Mouse (Mus musculus): ENCODE results near the gene Slco3a1. TPM values are rescaled to one million over a fixed set of nuclear protein-coding genes. Genes with fewer than 3 reads are reported as not detected.

Gene Slco3a1
- total and polyA plus RNA-seq, 3 experiments: 0.04 to 0.35 TPM; not detected in 1

DNA sequence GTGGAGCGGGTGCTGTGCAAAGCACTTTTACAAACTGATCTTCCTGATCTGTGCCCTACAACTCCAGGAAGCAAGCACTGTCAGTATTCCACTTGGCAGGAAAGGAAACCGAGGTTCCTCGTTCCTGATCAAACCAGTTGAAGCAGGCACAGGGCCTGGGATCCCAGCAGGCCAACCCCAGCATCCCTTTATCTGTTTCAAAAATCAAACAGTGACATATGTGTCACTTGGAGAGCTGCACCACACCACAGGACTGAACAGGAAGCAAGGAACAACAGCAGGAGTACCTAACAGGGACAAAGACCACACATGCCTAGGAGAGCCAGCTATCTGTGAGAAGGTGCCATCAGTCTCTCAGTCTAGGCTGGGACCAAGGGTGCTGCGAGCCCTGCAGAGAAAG lies 32.3 kb downstream of the Slco3a1 start:
- in situ Hi-C loops (cut with MboI; ENCODE audit: low pct_ligation_motif_present, low pct_unique_long_range_greater_than_20kb, low sequenced_read_pairs): no loop called here
- no peak overlapping the region for H3K4me2 ChIP-seq (ENCODE audit: insufficient read depth, low read depth, poor library complexity, severe bottlenecking)
- no peaks in the 10 kb centered on the region for H3K27me3 ChIP-seq (replicated peaks)
- no peak for DNase-seq (ENCODE audit: extremely low read depth)
- no peak for TF ChIP-seq HCFC1 (IDR thresholded peaks at IDR 0.05; ENCODE audit: low read depth, low read length)
- no peak for TF ChIP-seq KAT2A (IDR thresholded peaks at IDR 0.05; ENCODE audit: insufficient replicate concordance, low read length)
- no peak for TF ChIP-seq ZMIZ1 (IDR thresholded peaks at IDR 0.05; ENCODE audit: low read depth, low read length)
- no peak for TF ChIP-seq RAD21 (IDR thresholded peaks at IDR 0.05; ENCODE audit: low read depth, low read length)
- TF ChIP-seq MAX (IDR thresholded peaks at IDR 0.05; ENCODE audit: low read length): no peak
- no peak for TF ChIP-seq RCOR1 (conservative IDR thresholded peaks at IDR 0.05; ENCODE audit: low read depth, low read length)
- no peak for TF ChIP-seq ZKSCAN1 (IDR thresholded peaks at IDR 0.05; ENCODE audit: borderline replicate concordance, low read depth, low read length)
- TF ChIP-seq ZC3H11A (IDR thresholded peaks at IDR 0.05; ENCODE audit: low read depth, low read length): no peak
- TF ChIP-seq IRF4 (IDR thresholded peaks at IDR 0.05; ENCODE audit: low read depth, low read length): no peak
- no peak for TF ChIP-seq MAZ (IDR thresholded peaks at IDR 0.05; ENCODE audit: low read depth, low read length)
- no peak for TF ChIP-seq CHD1 (IDR thresholded peaks at IDR 0.05; ENCODE audit: low read depth, low read length)
- no peak for TF ChIP-seq MAFK (IDR thresholded peaks at IDR 0.05; ENCODE audit: insufficient replicate concordance, low read length)
- TF ChIP-seq ZNF384 (IDR thresholded peaks at IDR 0.05; ENCODE audit: low read depth, low read length): no peak
- no peak for TF ChIP-seq MEF2A (IDR thresholded peaks at IDR 0.05; ENCODE audit: borderline replicate concordance, low read depth, low read length)
- no peak for TF ChIP-seq CHD2 (IDR thresholded peaks at IDR 0.05; ENCODE audit: low read length)
- no peak for TF ChIP-seq JUN (IDR thresholded peaks at IDR 0.05; ENCODE audit: insufficient read depth, low read depth, low read length)
- TF ChIP-seq SIN3A (IDR thresholded peaks at IDR 0.05; ENCODE audit: low read length): no peak
- TF ChIP-seq E2F4 (IDR thresholded peaks at IDR 0.05; ENCODE audit: insufficient replicate concordance, low read depth, low read length): no peak
- no peak overlapping the region for H3K27ac ChIP-seq (ENCODE audit: insufficient read depth, low read depth)
- no peak overlapping the region for H3K4me3 ChIP-seq (replicated peaks in 1 of 3; ENCODE audit: low read depth in 2 of 3, low read length in 2 of 3, poor library complexity in 1 of 3)
- dilution Hi-C loops (cut with MboI; ENCODE audit: extremely low pct_ligation_motif_present, extremely low pct_unique_long_range_greater_than_20kb, low sequenced_read_pairs): no loop called here
- H3K79me2 ChIP-seq (replicated peaks; ENCODE audit: control insufficient read depth, extremely low read depth, insufficient read depth, poor library complexity, severe bottlenecking): no peaks in the 10 kb centered on the region
- H3K36me3 ChIP-seq (replicated peaks in 1 of 2; ENCODE audit: control insufficient read depth in 1 of 2, insufficient read depth in 1 of 2, low read length in 1 of 2): no peaks in the 10 kb centered on the region
- peaks cover 0 to 11% of the 10 kb centered on the region in 2 experiments; a peak in 1 of 4 replicates for H3K4me1 ChIP-seq (ENCODE audit: control insufficient read depth in 1 of 2, insufficient read depth in 2 of 2)
- H3K9ac ChIP-seq (ENCODE audit: insufficient read depth, low read depth): no peak overlapping the region
- H3K9me3 ChIP-seq (replicated peaks; ENCODE audit: low read length): peaks cover 42% of the 10 kb centered on the region

DNA sequence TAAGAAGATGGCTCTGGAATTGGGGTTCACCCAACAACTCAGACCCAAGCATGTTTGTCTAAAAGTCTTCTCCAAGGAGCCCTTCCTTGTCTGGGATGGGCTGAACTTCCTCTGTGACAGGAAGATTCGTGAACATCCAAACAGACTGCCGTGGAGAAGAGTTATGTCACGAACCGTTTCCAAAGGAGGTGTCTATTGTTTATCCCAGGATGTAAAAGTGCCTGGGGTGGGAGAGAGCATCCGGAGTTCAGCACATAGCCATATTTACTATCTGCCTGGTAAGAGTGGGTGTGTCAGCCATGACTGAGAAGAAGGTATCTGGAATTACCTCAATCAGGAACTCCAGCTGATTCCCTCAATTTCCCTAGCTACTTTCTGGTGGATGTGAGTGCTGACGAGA lies 35.2 kb downstream of the Slco3a1 start:
- in situ Hi-C loops (cut with MboI; ENCODE audit: low pct_ligation_motif_present, low pct_unique_long_range_greater_than_20kb, low sequenced_read_pairs): no loop called here
- peaks cover 0 to 7% of the 10 kb centered on the region in 2 experiments; a peak in 1 of 4 replicates for H3K4me1 ChIP-seq (ENCODE audit: control insufficient read depth in 1 of 2, insufficient read depth in 2 of 2)
- no peak for TF ChIP-seq SIN3A (IDR thresholded peaks at IDR 0.05; ENCODE audit: low read length)
- no peak for TF ChIP-seq RCOR1 (conservative IDR thresholded peaks at IDR 0.05; ENCODE audit: low read depth, low read length)
- TF ChIP-seq BHLHE40 (IDR thresholded peaks at IDR 0.05; ENCODE audit: low read depth, low read length): no peak

More for the DNA sequence above, 35.2 kb downstream of the Slco3a1 start:
- dilution Hi-C loops (cut with MboI; ENCODE audit: extremely low pct_ligation_motif_present, extremely low pct_unique_long_range_greater_than_20kb, low sequenced_read_pairs): no loop called here
- no peaks in the 10 kb centered on the region for H3K27me3 ChIP-seq (replicated peaks)
- H3K79me2 ChIP-seq (replicated peaks; ENCODE audit: control insufficient read depth, extremely low read depth, insufficient read depth, poor library complexity, severe bottlenecking): no peaks in the 10 kb centered on the region
- no peak overlapping the region for H3K4me2 ChIP-seq (ENCODE audit: insufficient read depth, low read depth, poor library complexity, severe bottlenecking)
- H3K27ac ChIP-seq (ENCODE audit: insufficient read depth, low read depth): no peak overlapping the region
- H3K9me3 ChIP-seq (replicated peaks; ENCODE audit: low read length): peaks cover 35% of the 10 kb centered on the region
- H3K4me3 ChIP-seq (replicated peaks in 1 of 3; ENCODE audit: low read depth in 2 of 3, low read length in 2 of 3, poor library complexity in 1 of 3): no peak overlapping the region
- no peak overlapping the region for H3K9ac ChIP-seq (ENCODE audit: insufficient read depth, low read depth)
- no peak for DNase-seq (ENCODE audit: extremely low read depth)
- H3K36me3 ChIP-seq (replicated peaks in 1 of 2; ENCODE audit: control insufficient read depth in 1 of 2, insufficient read depth in 1 of 2, low read length in 1 of 2): no peaks in the 10 kb centered on the region
